Mouse (Mus musculus) testis, postnatal 10 days (tissue): ENCODE data around the gene Sema5b.
A peak's percentile ranks its signal among the peaks of the same experiment; 100 is the strongest.
"Not testable (repeated sequence)": the region's sequence is repeated elsewhere in the genome, so short reads cannot be mapped to it uniquely, and the experiment has no call there.

Experiments
- DNase-seq: peaks from one replicate; pipeline ENCODE4 v3.0.0; 2021; ENCODE audit warnings: low spot score

The Sema5b gene

GRCm38 (mm10) chr16:35549354-35549753 is 8.4 kb downstream of the Sema5b start:
- DNase-seq = no peak

GRCm38 (mm10) chr16:35555596-35556482 is 14.9 kb downstream of the Sema5b start:
- no peak for DNase-seq

- DNase-seq = no peak
Measured at GRCm38 (mm10) chr16:35557038-35557437, 16.1 kb downstream of the Sema5b start.

GRCm38 (mm10) chr16:35561541-35561940 is 20.6 kb downstream of the Sema5b start:
- DNase-seq = no peak

GRCm38 (mm10) chr16:35564246-35564905 is 23.4 kb downstream of the Sema5b start:
- DNase-seq = peak; percentile 64

GRCm38 (mm10) chr16:35565601-35566000 is 24.7 kb downstream of the Sema5b start:
- DNase-seq = not testable (repeated sequence)

GRCm38 (mm10) chr16:35568225-35568880 is 27.4 kb downstream of the Sema5b start:
- no peak for DNase-seq

GRCm38 (mm10) chr16:35569347-35569746 is 28.4 kb downstream of the Sema5b start:
- DNase-seq = no peak

GRCm38 (mm10) chr16:35569758-35570157 is 28.8 kb downstream of the Sema5b start:
- DNase-seq = no peak

- no peak for DNase-seq
Measured at GRCm38 (mm10) chr16:35570627-35571026, 29.7 kb downstream of the Sema5b start.

- no peak for DNase-seq
Measured at GRCm38 (mm10) chr16:35573586-35573985, 32.6 kb downstream of the Sema5b start.

- DNase-seq = no peak
Measured at GRCm38 (mm10) chr16:35577181-35577941, 36.4 kb downstream of the Sema5b start.

GRCm38 (mm10) chr16:35581299-35581698 is 40.4 kb downstream of the Sema5b start:
- no peak for DNase-seq

GRCm38 (mm10) chr16:35583551-35584080 is 42.7 kb downstream of the Sema5b start:
- no peak for DNase-seq

- DNase-seq = no peak
Measured at GRCm38 (mm10) chr16:35585126-35585694, 44.3 kb downstream of the Sema5b start.

GRCm38 (mm10) chr16:35587046-35587779 is 46.3 kb downstream of the Sema5b start:
- DNase-seq = no peak

- peak; percentile 70 for DNase-seq
Measured at GRCm38 (mm10) chr16:35587866-35588465, 47.0 kb downstream of the Sema5b start.

GRCm38 (mm10) chr16:35588731-35589151 is 47.8 kb downstream of the Sema5b start:
- DNase-seq = no peak

GRCm38 (mm10) chr16:35591756-35592155 is 50.8 kb downstream of the Sema5b start:
- DNase-seq = no peak
